Mouse (Mus musculus) liver (tissue): ENCODE measurements at regions not wholly inside any gene's neighbourhood (a gene's known extent, or its start where the extent isn't known, plus 50 kb on each side); places are given as distances from the start of the nearest gene placed in this dataset.
A peak's percentile ranks its signal among the peaks of the same experiment; 100 is the strongest.

Source experiments
- DNase-seq: peaks from one replicate; pipeline ENCODE4 v3.0.0-alpha.2; 2020; ENCODE audit warnings: mixed read lengths

DNA sequence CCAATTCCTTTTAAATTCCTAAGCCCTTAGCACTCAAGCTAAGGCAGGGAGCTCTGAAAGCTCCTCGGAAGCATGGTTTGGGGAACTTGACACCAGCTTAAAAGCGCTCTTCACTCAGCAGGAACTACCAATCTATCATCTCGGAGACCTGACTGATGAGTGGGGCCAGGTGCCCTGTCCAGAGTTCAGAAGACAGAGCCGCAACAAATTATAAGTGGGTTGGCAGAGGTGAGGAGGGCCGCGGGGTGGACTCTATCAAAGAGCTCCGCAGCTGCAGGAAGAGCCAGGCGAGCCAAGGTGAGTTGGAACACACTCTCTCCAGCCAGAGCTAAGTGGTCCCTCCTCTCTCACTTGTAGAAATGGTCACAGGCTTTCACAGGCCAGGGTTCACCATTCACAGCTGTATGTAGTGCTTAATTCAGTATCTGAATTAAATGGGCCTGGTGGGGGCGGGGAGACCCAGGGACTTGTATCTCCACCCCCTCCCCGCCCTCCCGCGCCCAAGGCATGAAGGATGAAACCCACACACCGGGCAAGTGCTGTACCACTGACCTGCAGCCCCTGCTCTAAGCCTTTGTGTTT lies 180.8 kb downstream of the Stim2 start:
- DNase-seq, result no peak

DNA sequence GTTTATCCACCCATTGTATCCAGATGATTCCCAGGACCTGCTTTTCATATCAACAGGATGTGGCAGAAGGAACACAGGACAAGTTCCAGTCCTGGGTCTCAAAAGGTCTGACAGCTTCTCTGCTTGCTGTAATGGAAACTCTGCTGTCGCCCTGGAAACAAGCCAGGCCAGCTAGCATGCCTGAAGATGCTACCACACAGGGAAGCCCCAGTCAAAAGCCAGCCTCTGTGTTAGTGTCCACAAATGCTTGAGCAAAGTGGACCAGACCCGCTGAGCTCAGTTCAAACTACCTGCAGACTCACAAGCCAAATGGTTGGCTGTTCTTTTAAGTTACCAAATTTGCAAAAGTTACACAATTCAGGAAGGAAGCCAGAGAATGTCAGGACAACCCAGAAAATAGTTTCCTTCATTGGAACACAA lies 181.9 kb downstream of the Stim2 start:
- DNase-seq, result no peak

DNA sequence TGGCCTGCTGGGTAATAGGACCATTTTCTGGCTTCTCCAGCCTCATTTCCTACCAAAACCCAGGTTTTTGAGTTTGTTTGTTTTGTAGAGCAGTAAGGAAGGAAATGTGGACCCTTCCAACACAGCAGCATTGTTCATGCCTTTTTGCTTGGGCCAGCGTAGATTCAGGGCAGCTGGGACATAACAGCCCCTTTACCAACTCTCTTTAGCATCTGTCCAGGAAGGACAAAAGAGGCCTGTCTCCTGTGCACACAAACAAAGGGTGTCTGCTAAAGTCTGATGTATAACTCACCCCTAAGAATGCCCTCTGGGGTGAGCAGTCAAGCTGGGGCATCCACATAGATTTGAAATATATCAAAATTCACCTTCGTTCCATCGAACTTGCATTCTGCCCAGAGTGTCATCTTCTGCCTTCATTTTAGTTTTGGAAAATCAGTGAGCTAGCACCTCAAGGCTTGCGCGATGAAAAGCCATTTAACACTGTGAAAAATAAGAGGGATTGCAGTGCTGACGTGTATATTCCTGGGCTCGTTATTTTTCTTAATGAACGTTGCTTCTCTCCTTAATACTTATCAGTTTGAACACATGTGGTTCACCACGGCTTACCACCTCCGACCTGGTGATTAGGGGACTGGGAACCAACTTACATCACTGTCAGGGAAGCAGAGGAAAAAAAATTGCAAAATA lies 182.5 kb downstream of the Stim2 start:
- DNase-seq, result no peak

DNA sequence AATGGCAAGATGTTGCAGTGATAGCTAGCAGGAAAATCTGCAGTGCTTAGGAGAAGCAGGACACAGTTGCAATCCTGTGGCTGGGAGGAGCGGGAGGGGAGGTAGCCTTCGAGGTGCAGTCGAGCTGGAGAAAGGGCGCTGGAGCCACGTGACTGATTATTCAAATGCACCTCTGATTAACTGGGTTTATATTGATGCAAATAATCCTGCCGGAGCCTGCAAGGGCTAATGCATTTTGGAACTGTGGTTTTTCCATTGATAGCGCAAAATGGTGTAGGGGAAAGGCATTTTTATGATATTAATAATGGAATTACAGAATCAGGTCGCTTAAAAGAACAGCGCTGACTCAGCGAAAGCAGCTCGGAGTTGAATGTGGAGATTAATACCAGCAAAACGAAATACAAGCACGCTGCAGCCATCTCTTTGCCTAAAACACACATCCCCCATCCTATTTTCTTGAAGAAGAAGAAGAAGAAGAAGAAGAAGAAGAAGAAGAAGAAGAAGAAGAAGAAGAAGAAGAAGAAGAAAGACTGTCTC lies 183.1 kb downstream of the Stim2 start:
- DNase-seq, result no peak

DNA sequence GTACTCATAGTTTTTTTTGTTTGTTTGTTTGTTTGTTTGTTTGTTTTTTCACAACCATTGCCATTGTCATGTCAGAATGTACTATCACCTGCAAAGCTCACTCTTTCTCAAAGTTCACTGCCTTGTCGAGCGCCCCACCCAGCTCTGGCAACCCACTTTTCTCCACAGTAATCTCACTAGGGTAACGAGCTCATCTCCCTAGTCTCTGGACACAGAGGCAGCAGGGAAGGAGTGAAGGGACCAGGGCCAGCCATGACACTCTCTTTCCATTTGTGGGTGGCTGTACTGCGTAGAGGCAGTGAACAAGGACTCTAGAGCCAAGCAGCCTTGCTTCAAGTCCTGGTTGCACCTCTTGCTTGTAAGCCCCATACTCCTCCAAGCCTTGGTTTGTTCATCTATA lies 184.5 kb downstream of the Stim2 start:
- no peak for DNase-seq

DNA sequence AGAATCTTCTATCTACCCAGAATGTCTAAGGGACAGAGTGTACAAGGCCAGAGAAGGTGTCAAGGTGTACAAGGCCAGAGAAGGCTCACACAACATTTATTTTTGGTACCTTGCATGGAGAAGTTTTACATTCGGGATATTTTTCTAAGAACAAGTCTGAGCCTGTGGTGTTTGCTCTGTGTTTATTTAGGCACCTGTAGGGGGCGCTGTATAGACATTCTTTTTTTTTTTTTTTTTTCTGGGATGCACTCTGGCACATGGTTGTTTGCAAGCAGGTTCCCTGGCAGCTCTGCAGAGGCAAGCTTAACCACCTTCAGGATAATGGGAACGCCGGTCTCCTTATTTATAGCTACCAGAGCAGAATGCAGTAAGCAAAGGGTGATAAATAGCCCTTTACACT lies 187.4 kb downstream of the Stim2 start:
- DNase-seq, result no peak

DNA sequence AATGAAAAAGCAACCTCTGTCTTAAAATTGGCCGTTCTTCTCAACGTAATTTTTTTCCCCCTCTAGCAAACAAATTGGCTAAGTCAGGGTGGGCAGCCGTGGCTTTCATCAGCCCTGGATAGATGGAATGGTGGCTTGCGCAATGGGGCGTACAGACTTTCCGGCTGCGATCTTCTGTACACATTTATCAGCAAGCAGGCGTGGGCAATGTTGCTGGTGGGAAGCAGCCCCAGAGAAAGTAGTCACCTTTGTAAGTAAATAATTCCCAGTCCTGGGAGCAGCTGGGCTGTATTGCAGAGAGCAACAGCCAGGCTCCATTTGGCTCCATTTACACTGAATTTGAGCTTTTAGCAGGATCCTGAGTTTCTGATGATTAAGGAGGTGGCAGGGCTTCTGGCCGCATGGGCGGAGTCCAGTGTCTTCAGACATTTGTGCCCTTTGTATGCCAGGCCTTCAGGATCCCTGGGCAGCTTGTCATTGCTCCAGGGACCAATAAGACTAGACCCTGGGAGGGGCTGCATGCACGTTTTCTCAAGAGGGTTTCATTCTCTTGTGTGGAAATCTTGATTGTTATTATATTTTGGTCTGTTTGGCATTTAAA lies 187.9 kb downstream of the Stim2 start:
- DNase-seq, result peak; percentile 27

DNA sequence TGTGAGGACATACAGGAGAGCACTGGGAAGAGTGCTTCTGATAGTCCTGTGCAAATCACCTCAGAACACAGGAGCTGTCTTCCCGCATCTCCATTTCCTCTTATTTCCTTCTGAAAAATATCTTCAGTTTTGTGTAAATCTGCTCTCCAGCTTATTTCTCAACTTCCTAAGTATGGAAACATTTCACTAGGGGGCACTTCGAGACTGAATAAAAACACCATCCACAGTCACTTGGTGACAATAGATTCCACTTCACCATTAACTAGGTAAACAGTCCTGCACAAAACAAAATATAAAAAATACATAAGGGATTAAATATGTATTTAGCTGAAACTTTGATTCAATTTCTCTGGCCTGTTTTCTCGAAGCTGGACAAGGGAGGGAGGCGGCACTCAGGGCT lies 193.4 kb downstream of the Stim2 start:
- no peak for DNase-seq

DNA sequence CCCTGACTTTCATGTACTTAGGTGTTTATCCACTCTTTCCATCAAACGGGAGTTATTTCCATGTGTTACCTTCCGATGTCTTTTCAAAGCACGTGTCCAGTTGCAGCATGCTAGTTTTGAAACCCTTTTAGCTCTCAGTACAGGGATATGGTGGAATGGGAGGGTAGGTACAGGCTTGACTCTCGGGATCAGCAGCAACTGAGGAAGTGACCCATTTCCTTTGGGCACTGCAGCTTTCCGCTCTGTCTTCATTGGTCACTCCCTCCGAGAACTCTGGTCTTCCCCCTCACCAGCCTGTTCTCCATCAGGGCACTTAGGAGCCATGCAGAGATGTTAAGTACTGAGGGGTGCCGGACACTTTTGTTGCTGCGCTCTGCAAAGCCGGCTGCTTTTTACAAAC lies 196.5 kb downstream of the Stim2 start:
- no peak for DNase-seq

DNA sequence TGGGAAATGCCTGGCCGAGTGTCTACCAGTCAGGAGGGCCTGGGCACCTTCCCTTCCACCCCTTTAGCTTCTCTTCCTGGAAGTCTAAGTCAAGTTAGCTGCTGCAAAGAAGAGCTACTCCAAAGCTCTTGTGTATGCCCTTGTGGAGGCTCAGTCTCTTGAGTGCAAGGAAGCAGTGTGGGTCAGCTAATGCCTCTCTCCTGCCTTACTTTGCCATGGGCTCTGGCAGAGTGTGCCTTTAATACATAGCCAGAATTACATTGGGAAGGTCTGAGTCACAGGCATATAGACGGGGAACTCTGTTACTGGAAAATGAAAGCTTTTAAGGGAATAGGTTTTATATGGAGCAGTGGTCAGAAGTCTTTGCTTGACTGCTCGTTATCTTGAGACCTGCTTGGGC lies 201.7 kb downstream of the Stim2 start:
- no peak for DNase-seq

DNA sequence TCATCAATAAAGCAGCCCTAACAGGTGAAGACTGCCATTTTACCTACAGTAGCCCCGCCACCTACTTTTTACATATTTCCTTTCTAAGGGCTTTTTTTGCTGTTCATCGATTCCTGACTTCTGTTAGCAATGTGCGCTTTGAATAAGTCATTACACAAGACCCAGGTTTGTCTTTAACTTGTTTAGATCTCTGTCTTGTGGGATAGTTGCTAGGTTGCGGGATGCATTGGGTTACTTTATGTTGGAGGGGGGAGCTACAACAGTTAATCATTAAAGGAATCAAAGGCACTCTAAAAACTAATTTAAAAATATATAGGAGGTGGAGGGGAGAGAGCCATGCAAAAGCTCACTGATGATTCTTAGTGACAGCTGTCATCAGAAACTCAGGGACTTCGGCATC lies 202.3 kb downstream of the Stim2 start:
- DNase-seq, result no peak

DNA sequence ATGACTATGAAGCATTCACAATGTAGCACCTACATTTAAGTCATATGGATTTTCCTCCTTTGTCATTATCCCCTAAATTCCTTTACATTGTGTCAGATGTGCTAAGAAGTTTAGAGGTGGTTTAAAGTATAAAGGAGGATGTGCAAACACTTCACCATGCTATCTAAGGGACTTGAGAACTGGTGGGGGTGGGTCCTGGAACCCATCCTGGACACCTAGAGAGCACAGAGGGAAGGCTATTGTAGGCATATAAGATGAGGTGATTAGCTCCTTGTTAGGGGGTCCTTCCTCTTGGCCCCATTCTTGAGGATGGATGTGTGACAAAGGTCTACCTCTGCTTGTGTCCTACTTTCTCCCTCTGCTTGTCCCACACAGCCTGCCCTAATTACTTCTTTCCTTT lies 213.2 kb downstream of the Stim2 start:
- no peak for DNase-seq

DNA sequence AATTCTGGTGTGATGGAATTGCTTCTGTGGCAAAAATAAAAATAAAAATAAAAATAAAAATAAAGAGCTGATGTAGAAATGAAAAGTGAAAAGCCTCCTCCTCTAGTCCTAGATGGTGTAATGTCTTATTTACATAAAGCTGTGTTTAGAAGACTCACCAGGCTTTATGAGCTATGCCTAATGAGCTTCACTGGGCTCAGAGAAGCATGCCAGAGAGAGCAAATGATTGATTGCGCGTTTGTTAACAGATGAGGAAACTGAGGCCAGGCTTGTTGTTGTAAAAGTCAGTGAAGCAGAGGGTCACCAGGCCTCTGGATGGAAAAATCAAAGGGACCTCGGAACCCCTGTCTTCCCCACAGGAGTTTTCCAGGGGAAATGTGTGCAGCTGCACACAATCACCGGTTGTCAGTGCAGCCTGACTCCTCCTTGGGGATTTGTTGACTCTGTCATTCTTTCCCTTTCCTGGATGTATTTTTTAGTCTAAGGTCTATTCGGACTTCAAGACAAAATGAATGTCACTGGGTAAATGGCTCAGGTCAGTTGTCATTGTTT lies 213.8 kb downstream of the Stim2 start:
- DNase-seq, result no peak

DNA sequence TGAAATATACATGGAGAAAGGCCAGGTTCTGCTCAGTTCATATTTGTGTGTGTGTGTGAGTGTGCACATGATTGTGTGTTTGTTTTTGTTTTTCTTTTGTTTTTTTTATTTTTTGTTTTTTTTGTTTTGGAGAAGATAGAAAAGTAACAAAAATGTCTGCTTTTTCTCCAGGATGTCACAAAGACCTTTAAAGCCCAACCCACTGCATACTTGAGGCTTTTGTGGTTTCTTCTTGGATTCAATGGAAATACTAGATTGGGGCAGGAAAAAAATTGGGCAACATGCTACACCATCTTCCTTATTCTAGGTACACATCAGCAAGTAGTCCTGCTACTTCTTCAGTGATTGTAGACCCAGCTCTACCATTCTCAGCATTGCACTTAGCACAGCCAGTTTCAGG lies 226.7 kb downstream of the Stim2 start:
- no peak for DNase-seq

DNA sequence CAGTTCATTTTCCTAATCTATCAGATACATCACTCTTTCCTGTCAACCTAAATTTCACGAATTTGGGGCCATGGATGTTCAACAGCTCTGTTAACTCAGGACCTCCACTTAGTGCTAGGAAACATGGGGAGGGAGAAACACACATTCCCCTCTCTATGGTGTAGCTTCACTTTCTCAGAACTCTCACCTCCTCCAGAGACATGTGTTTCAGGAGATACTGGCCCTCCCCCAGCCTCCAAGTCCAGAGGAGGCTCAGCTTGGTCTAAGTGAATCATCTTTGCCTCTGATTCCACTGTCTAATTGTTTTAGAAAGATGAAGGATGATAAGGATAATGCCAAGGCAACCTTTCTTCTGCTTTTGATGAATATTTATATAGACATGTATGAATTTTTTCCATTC lies 236.3 kb downstream of the Stim2 start:
- DNase-seq, result no peak

DNA sequence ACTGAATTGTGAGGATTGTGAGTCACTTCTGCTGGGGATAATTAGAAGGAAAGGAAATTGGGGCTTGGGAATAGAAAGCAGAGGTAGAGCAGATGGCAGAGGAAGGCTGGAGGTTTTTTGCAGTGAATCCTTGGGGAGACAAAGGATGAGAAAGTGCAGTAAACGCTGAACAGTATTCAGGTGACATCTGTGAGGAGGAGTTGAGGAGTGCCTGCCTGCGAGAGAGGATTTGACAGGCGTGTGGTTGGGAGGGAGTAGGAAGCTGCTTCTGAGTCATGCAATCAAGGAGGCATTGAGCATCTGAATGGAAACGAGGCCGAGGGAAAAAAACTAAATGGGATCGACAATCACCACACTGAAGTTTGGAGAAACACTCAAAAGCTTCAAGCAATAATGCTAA lies 236.9 kb downstream of the Stim2 start:
- DNase-seq, result no peak

DNA sequence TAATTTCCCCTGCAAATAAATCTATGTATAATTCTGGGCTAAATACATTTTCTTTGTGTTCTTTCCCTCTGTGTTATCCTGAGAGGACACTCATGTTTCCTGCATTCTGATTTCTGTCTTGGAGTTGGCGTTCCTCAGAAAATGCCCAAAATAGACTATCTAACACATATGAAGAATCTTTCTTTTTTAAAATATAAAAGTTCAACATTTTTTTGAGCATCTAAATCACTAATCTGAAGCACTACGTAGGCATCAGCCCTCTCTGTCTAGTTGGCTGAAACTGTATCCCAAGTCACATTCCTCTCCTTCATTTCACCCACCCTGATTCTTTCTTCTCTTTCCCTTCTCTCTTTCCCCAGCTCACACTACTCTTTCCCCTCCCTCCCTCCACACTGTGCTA lies 238.9 kb downstream of the Stim2 start:
- DNase-seq, result no peak

DNA sequence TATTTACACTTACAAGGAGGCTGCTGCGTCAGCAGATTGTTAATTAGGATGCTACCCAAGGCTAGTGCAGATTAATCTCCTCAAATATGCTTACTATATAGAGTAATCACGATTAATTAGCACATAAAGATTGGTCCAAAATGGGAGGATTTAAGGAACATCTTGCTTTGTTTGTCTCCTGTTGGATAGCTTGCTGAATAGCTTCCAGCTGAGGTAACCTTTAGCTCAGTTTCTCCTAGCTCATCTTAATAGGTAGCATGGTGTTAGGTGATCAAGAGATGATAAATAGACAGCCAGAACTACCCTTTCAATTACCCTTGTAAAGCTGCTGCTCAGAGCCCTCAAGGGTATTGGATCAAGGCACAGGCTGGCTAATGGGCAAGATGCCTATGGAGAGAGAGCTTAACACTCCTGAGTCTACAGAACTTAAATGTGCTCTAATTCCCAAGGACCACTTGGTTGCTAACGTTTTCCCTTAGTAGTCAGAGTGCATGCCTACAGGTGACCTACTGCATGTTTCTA lies 240.4 kb downstream of the Stim2 start:
- DNase-seq, result no peak

DNA sequence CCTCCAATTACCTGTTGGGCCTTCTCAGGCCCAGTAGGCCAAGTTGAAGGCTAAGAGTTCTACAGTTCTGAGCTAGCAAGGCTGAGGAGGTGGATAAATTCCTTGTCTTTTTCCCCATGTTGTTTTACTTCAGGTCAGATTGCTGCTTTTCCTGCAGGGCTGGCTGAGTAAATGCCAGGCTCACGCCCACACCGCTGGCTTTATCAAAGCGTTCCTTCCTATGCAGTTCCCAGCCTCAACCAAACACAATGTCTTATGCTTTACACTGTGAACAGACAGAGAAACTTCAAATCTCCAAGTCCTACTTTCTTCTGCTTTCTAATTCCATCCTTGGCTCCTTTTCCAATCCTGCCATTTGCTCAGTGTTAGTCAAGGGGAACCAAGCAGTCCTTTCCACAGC lies 241.3 kb downstream of the Stim2 start:
- no peak for DNase-seq

DNA sequence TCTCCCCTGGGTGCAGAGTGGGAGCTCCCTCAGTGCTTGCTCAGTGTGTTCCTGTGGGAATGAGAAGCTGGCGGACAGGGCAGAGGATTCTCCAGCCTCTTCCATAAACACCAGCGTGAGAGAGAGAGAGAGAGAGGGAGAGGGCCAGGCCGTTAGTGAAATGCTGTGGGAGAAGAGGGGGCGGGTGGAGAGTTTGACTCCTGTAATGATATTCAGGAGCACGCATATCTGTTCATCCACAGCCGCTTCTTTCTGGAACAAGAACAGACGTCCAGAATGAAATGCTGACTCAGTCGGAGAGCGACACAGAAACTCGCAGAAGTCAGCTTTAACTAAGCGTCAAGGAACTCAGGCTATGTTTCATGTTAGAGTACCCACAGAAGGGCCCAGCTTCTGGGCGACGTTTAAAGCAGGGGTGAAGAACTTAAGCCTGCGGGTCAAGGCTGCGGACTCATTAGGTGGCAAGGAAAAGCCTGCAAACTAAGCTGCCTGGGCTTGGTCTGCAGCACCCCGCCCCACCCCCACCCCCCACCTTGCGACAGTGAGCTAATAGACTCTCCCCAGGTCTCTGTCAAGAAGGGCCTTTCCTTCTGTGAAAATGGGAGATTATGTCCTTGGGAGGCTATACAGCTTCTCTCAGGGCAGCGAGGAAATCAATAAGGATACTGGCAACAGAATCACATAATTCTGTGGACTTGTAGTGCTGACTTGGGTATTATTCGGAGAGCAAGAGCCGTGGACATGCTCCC lies 243.0 kb downstream of the Stim2 start:
- DNase-seq, result no peak

DNA sequence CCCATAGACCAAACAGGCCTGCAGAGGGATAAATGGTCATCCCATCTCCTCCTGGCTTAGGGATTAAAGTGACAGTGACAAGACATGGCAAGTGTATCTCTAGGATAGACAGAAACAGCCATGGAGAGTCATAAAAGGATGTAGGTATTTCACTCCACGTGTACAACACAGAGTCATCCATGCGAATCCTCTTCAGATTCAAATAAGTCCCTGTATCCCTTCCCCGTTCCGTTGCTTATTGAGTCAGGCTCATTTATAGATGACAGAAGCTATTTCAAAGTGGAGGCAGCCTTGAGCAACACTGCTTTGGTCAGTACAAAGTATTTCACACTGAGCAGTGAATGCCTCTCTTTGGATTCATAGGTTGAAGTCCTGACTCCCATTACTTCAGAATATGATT lies 243.8 kb downstream of the Stim2 start:
- DNase-seq, result no peak

DNA sequence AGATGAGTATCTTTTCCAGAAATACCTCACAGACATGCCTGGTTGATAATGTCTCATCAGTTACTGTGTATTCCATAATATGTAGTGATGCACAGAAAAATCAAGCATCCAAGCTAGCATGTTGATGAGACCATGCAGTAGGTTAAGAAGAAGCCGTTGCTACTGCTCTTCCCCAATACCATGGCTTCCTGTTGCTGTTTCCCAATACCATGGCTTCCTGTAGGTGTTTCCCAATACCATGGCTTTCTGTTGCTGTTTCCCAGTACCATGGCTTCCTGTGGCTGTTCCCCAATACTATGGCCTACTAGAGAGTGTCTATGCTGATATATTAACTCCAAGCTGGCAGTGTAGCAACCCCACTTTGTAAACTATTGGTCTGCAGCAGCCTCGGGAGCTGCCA lies 253.7 kb downstream of the Stim2 start:
- no peak for DNase-seq

DNA sequence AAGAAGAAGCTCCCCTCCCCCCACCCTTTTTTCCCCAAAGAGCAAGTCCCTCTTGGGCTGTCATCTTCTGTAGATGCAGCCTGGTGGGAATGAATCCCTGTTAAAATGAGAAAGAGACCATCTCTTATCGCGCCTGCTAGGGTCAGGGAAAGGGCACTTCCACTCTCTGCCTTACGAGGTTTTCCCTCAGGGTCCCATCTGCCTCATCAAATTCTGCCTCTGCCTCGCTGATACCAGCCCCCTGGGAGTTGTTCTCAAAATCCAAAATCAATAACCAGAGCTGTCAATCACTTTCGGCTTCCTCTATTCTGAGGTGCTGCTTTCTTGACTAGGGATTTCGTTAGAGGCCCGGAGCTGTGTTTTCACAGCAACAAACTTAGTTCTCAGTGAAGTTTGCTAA lies 255.7 kb downstream of the Stim2 start:
- no peak for DNase-seq
